Mouse (Mus musculus) testis, adult 2 months (tissue): ENCODE data around the gene Spib. TPM values are rescaled to one million over a fixed set of nuclear protein-coding genes. Genes with fewer than 3 reads are reported as not detected.

Source experiments
- H3K27ac ChIP-seq: fragments of 200-500 bp; 2 replicates; pipeline ENCODE4 v1.5.1; 2012; ENCODE audit warnings: low read depth, low read length; ENCODE audit not compliant: control insufficient read depth, insufficient read depth
- H3K27me3 ChIP-seq: fragments of 200-500 bp; 2 replicates; pipeline ENCODE4 v1.6.1; 2012; ENCODE audit warnings: mild to moderate bottlenecking, low read length, moderate library complexity; ENCODE audit not compliant: control insufficient read depth, insufficient read depth
- H3K36me3 ChIP-seq: fragments of 200-500 bp; 2 replicates; pipeline ENCODE4 v1.6.1; 2012; ENCODE audit warnings: mild to moderate bottlenecking, low read length; ENCODE audit not compliant: control insufficient read depth, insufficient read depth
- H3K4me1 ChIP-seq: fragments of 200-500 bp; 2 replicates; pipeline ENCODE4 v1.6.1; 2012; ENCODE audit warnings: low read length; ENCODE audit not compliant: control insufficient read depth, insufficient read depth
- H3K4me3 ChIP-seq: fragments of 200-500 bp; 2 replicates; pipeline ENCODE4 v1.5.1; 2012; ENCODE audit warnings: low read depth, mild to moderate bottlenecking, low read length, moderate library complexity, mixed read lengths; ENCODE audit not compliant: control insufficient read depth
- CTCF ChIP-seq: fragments of 200-500 bp; IDR thresholded peaks from 2 replicates; pipeline ENCODE4 v1.5.1; 2012; ENCODE audit warnings: low read depth, mild to moderate bottlenecking, inconsistent platforms, low read length, moderate library complexity; ENCODE audit not compliant: control insufficient read depth, insufficient read depth, insufficient replicate concordance
- POLR2A ChIP-seq: fragments of 200-500 bp; IDR thresholded peaks from 2 replicates; pipeline ENCODE4 v1.6.1; 2012; ENCODE audit warnings: low read depth, mild to moderate bottlenecking, inconsistent platforms, low read length, moderate library complexity; ENCODE audit not compliant: control insufficient read depth
- polyA plus RNA-seq: library from polyadenylated mRNA; depleted of rRNA; stranded (reverse); fragments of >200 nt; gene quantifications from 2 replicates; pipeline ENCODE4 v1.2.3, GENCODE M21; 2012

The Spib gene
- polyA plus RNA-seq, 1 experiment: 0.15 TPM

DNA sequence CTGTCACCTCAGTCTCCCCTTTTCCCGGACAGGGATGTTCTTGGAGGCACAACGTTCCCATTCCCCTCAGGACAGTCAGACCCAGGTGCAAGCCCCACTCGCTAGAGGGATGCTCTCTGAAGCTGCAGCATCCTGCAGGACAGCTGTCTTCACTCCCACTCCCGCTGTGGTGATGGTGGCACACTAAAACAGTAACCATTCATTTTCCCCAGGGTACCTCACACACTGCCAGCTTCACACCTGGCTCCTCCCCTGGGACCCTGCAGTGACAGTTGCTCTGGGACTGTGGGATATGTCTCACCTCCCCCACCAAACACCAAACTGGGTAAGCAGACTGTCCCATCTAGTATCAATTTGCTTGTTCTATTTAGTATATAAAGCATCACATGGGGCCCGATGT is 15.9 kb upstream of the Spib start:
- H3K27ac ChIP-seq: no peak overlapping the region
- TF ChIP-seq POLR2A: no peak
- no peak for TF ChIP-seq CTCF
- no peaks in the 10 kb centered on the region for H3K27me3 ChIP-seq
- no peak overlapping the region for H3K4me3 ChIP-seq
- H3K4me1 ChIP-seq: peaks cover 6% of the 10 kb centered on the region
- no peaks in the 10 kb centered on the region; the same call in 1 of the 2 replicates for H3K36me3 ChIP-seq

DNA sequence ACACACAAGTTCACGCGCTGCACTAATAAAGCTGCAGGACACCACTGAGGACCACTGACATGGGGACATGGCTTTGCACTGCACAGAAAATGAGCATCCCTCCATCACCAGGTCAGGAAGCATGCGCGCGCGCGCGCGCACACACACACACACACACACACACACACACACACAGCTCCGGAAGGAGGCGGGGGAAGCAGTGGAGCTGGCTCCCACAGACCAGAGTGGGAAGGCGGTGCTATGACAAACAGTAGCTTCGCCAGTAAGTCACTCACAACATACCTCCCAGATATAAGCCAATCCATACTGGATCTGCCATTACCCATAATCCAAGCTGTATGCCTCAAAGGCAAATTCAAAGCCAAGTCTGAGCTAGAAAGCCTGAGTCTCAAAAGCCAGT is 15.2 kb upstream of the Spib start:
- no peak overlapping the region for H3K4me3 ChIP-seq
- H3K36me3 ChIP-seq: no peaks in the 10 kb centered on the region; the same call in 1 of the 2 replicates
- peaks cover 6% of the 10 kb centered on the region for H3K4me1 ChIP-seq
- no peak overlapping the region for H3K27ac ChIP-seq
- H3K27me3 ChIP-seq: no peaks in the 10 kb centered on the region
- no peak for TF ChIP-seq POLR2A
- TF ChIP-seq CTCF: no peak

DNA sequence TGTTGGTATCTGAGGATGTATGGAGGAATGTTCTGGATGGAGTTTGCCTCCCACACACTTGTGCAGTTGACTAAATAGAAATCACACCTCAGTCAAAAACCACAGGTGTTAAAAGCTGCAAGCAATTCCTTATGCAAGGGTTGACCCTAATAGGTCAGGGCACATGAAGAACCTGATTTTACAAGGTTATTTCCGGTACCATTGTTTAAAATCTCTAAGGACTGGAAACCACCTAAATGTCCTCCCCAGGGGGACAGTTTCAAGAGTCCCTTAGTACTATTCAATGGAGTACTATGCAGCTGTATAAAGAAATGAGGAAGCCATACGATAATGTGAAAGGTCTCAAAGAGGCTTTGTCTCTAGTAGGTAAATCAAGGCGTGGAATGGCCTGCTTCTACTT is 14.4 kb upstream of the Spib start:
- Histone ChIP-seq H3K27ac (no peak overlapping the region), H3K27me3 (no peaks in the 10 kb centered on the region), H3K4me1 (peaks cover 6% of the 10 kb centered on the region), H3K4me3 (no peak overlapping the region), H3K36me3 (no peaks in the 10 kb centered on the region; the same call in 1 of the 2 replicates)
- TF ChIP-seq CTCF (no peak), POLR2A (no peak)

DNA sequence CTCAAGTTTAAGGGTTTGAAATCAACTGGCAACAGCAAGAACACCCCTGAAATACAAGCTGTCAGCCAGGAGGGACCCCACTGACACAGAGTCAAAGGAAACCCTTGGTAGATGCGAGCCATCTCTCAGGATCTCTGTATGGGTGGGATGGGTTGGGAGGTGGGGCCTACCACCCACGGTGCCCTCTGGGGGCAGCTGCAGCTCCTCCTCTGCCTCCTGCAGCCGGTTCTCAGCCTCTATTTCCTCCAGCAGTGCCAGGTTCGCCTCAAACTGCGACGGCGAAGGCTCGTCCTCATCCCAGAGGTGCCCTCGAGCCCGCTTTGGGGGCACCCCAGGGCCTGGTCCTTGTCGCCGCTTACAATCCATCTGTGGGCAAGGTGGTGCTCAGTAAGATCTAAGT is 11.2 kb upstream of the Spib start:
- H3K36me3 ChIP-seq: no peaks in the 10 kb centered on the region
- H3K27me3 ChIP-seq: no peaks in the 10 kb centered on the region
- peaks cover 9% of the 10 kb centered on the region for H3K4me1 ChIP-seq
- no peak overlapping the region for H3K4me3 ChIP-seq
- no peak overlapping the region for H3K27ac ChIP-seq
- TF ChIP-seq POLR2A: no peak
- no peak for TF ChIP-seq CTCF

DNA sequence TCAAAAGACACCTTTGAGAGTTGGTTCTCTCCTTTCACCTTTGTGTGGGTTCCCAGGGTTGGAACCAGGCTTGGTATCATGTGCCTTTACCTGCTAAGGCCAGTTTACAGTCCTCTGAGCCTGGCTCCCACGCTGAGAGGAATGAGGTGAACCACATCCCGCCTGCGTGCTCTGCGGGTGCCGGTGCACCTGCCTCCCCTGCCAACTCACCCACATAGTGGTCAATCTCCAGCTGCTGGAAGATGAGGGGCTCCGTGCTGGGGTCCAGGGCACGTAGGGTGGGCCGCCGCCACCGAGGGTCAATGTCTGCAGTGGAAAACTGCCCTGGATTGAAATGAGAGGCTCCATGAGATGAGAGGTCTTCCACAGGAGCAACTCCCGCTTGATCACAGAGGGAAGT is 10.7 kb upstream of the Spib start:
- Histone ChIP-seq H3K27ac (no peak overlapping the region), H3K27me3 (no peaks in the 10 kb centered on the region), H3K4me3 (no peak overlapping the region), H3K4me1 (peaks cover 6% of the 10 kb centered on the region), H3K36me3 (no peaks in the 10 kb centered on the region)
- no peak for TF ChIP-seq POLR2A
- no peak for TF ChIP-seq CTCF

DNA sequence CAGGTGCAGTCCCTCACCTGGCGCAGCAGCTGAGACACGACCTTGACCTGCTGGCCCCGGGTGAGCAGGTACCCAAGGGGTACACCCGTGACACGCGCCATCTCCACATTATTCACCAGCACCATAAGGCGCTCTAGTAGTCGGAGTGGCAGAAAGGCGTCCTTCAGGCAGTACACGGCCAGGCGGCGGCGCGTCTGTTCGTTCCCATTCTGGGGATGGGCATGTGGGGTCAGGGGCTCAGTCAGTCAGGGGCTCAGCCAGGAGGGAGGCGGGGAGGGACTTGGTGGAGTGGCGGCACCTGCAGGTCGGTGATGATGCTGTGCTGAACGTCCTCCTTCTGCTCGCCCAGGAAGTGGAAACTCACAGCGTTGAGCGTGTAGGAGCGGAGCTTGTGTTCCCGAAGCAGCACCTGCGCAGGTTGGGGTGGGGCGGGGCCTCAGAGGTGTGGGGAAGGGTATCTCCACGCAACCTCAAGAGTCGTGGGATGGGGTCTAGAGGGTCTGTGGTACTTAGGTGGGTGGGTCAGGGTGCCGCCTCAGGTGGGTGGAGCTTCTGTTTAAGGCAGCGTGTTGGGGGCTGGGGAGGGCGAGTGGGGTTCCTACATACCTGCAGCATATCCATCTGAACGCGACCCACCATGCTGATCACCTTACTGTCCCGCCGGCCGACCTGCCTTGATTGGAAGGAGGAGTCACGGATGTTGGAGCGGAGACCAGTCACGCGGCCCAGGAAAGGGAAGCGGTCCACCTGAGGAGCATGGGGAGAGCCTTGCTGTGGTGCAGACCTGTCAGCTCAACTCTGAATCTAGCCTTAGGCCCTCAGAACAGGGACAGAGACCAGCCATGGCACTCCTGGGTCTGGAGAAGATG is 7.1 kb upstream of the Spib start:
- Histone ChIP-seq H3K27me3 (no peaks in the 10 kb centered on the region), H3K4me3 (no peak overlapping the region), H3K36me3 (no peaks in the 10 kb centered on the region), H3K4me1 (peaks cover 6% of the 10 kb centered on the region; the same call in 1 of the 2 replicates), H3K27ac (no peak overlapping the region)
- TF ChIP-seq POLR2A: no peak
- no peak for TF ChIP-seq CTCF

DNA sequence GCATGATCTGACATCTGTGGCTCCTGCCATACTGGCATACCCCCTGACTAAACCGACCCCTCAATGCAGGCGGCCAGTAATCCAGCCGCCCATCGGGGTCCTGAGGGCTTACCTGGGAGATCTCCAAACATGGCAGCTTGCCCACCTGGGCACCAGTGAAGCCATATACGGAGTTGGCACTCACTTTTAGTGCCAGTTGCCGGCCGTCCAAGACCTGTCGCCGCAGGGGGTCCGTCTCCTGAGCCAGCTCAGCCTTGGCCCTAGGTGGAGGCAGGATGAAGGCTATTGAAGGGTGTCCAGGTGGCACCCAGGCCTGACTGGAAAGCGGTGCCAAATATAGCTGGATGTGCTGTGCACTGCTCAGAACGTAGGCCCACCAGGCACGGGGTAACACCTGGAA is 5.6 kb upstream of the Spib start:
- TF ChIP-seq CTCF: no peak
- TF ChIP-seq POLR2A: no peak
- H3K27ac ChIP-seq: no peak overlapping the region
- H3K36me3 ChIP-seq: no peaks in the 10 kb centered on the region
- H3K4me3 ChIP-seq: no peak overlapping the region
- no peaks in the 10 kb centered on the region for H3K27me3 ChIP-seq
- H3K4me1 ChIP-seq: peaks cover 6% of the 10 kb centered on the region; the same call in 1 of the 2 replicates
